Mouse (Mus musculus): ENCODE measurements around the gene Rpl11.
"Not testable (repeated sequence)": the region's sequence is repeated elsewhere in the genome, so short reads cannot be mapped to it uniquely, and the experiment has no call there.

The Rpl11 gene

DNA sequence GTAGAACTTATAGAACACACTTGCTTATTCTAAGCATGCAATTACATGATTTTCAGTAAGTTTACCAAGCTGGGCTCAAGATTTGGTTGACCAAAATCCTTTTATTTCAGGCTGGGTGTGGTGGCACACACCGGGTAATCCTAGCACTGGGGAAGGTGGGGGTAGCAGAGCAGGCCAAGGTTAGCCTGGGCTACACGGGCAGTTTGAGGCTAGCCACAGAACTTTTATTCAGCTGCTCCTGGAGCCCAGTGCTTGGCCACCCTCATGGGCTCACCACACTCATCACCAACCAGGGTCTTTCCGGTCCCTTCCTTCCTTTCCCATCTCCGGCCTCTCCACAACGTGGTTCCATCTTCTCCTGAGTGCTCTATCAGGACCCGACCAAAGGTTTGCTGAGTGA, 17.4 kb upstream of the Rpl11 start:
- DNase-seq (ENCODE audit: low spot score in 2 of 2) = no peak

DNA sequence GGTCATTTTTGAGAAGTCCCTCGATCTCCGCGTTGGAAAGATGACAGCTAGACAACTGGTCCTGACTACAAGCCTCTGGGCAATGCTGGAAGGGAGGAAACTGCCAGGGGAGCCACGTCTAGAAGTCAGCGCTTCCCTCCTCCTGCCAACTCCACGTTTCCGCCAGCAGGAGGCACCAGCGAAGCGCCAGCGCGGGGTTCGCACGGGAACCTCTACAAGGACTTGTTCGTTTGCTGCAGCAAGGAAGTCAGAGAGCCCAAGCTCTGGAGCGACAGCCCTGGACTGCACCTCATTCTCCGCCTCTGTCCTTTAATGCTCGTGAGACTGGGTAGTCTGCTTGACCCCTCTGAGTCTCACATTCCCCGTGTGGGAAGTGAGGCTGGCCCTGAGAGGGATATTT, 16.7 kb upstream of the Rpl11 start:
- DNase-seq (ENCODE audit: low spot score in 2 of 2) = peak; percentile 53 to 82

DNA sequence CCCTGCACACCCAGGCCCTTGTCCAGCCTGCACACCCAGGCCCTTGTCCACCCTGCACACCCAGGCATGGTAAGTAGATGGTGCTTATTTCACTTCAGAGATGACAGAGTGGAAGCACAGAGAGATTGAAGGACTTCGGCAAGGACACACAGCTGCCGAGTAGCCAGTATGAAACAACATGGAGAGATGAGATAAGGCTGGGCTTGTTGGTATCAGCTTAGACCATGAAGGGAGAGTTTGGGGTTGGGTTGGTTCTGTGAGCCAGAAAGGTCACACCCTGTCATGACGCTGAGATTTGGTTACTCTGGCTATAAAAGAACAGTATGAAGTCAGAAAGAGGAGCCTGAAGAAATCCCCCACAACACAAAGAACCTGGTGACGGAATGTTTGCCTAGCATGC, 16.1 kb upstream of the Rpl11 start:
- no peak for DNase-seq (ENCODE audit: low spot score in 2 of 2)

DNA sequence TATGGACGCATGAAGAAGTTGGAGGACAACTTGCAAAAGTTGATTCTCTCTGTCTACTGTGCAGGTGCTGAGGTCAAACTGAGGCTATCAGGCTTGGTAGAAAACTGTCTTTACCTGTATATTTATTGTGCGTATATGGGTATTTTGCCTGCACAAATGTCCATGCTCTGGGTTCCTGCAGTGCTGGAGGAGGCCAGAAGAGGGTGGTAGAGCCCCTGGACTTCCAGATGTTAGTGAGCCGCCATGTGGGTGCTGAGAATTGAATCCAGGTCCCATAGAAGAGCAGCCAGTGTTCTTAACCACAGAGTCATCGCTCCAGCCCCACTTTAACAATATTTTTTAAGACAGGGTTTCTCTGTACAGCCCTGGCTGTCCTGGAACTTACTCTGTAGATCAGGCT, 9.9 kb upstream of the Rpl11 start:
- DNase-seq (ENCODE audit: low spot score in 2 of 2) = no peak

DNA sequence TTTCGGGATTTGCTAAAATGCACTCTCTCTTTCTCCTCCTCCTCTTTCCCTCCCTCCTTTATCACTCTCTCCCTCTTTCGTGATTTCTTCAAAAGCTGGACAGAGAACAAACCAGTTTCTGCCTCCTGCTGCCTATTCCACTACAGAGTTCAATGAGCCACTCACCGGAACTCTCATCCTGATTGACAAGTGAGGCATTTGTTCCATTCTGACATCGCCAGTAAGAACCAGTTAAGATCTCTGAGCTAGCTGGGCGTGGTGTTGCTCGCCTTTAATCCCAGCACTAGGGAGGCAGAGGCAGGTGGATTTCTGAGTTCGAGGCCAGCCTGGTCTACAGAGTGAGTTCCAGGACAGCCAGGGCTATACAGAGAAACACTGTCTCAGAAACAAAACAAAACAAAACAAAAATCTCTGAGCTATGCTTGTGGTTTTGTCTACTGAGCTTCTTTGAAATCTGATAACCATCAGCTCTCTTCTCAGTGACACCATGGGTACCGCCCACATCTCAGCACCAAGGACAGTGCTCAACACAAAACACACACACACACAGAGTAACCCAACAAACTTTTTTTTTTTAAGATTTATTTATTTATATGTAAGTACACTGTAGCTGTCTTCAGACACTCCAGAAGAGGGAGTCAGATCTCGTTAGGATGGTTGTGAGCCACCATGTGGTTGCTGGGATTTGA, 6.7 kb upstream of the Rpl11 start:
- not testable (repeated sequence) for DNase-seq (ENCODE audit: low spot score in 2 of 2)

DNA sequence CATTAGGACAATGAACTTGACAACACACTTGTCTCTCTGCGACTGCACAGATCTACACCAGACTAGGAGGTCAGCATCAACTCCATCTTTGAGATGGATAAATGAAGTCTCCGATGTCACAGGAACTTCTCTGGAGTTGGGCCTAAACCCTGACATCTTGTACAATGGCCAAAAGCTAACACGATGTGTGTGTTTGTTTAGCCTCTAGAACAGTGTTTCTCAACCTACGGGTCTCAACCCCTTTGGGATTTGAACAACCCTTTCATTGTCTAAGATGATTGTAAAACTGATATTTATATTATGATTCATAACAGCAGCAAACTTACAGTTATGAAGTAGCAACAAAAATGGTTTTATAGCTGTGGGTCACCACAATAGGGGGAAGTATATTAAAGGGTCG, 4.7 kb upstream of the Rpl11 start:
- no peak for DNase-seq (ENCODE audit: low spot score in 2 of 2)

DNA sequence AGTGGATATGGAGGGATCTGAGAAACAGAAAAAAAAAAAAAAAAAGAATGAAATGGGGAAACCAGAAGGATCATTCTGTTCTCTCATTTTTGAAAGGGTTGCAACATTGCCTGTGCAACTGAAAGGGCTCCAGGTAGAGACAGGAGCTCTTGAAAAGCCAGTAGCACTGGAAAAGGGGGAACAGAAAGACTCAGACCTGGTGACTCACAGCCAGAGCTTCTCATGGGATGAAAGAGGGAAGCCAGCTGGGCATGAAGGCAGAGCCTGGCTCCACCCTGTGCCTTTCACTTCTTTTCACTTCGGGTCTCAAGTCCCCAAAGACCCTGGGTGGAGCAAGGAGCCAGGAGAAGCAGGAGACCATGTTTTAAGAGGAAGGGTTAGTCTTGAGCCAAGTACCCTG, 2.8 kb upstream of the Rpl11 start:
- DNase-seq (ENCODE audit: low spot score in 2 of 2) = no peak

DNA sequence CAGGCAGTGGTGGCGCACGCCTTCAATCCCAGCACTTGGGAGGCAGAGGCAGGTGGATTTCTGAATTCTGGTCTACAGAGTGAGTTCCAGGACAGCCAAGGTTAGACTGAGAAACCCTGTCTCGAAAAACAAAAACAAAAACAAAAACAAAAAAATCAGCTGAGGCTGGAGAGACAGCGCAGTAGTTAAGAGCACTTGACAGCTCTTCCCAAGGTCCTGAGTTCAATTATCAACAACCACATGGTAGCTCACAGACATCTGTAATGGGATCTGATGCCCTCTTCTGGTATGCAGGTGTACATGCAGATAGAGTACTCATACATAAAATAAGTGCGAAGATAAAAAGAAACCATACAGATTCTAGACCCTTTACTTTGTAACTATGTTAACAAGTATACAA, 615 bp upstream of the Rpl11 start:
- no peak for DNase-seq (ENCODE audit: low spot score in 2 of 2)

DNA sequence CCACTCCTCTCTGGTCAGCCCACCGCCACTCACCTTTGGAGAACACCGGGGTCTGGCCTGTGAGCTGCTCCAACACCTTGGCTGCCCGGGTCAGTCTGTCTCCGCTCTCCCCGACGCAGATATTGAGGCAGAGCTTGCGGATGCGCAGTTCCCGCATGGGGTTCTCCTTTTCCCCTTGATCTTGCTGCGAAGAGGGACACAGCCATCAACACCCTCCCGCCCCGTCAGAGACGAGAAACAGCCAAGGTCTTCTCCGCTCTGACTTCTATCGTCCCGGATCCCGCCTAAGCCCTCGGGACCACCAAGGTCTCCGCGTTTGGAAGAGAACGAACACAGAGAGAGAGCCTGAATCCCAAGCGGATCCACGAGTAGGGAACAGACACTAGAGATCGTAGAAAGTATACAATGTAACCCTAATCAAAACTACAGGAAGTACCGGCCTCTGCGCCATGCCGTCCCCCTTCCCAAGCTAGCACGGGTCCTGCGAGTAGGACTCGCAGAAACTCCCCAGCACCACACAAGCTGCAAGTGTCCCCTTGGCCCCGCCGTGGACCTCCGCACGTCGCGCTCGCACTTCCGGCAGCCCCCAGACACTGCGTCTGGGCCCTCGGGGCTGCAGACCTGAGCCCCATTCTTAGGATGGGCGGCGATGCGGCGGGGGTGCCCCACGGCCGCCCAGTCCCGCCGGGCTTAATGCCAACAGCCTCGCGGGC, 538 bp downstream of the Rpl11 start:
- no peak for DNase-seq (ENCODE audit: low spot score in 2 of 2)

DNA sequence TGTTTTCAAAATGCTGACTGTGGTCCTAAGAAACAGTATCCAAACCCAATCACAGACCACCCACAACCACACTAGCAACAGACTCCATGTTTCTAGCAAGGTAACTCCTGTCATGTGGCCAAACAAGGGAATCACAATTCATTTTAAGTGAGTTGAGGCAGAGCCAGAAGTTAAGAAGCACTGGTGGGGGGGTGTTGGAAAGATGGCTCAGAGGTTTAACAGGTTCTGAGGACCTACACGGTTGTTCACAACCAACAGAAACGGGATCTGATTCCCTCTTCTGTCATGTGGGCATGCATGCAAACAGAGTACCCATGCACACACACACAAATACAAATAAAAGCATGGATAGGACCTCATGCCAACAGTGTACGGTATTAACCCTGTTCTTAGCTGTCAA, 1.2 kb downstream of the Rpl11 start:
- no peak for DNase-seq (ENCODE audit: low spot score in 2 of 2)

DNA sequence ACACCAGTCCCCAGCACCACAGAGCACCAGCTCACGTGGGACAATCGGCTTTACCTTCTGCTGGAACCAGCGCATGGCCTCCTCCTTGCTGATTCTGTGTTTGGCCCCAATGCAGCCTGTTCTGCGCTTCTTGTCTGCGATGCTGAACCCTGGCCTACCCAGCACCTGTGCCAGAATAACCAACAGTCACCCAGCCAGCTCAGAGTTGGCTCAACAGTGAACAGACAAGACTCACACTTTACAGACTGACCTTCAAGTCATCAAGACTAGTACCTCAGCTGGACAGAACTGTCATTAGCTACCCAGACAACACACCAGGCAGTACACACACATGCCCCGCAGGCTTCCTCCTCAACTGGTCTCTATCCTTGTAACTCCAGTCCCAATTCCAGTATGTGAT, 3.0 kb downstream of the Rpl11 start:
- no peak for DNase-seq (ENCODE audit: low spot score in 2 of 2)

DNA sequence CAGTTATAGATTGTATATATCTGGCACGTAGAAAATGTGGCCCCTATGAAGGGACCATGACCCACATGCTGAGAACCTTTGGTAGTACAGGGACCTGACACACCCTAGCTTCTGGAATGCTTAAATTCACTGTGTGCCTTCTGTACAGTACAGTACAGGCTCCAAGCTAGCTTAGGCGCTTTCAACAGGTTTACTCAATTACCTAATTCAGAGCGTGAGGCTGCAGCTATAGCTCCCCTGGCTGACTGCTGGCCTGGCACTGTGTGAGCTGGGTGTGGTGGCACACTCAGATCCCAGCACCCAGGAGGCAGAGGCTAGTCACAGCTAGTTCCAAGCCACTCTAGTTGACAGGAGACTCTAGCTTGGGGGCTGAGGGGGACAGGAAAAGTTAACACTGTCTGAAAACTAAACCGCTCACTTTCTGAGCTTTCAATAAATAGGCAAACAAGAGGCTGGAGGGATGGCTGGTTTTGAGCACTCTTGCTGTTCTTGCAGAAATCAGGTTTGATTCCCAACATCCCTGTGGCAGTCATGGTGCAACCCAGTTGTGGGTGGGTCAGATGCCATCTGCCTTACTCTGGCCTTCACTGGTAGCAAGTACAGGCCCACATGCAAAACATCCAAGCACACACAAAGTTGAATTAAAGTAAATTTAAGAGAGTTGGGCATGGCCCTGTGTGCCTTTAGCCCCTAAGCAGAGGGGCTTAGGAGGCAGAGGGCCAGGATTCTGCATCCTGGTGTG, 4.8 kb downstream of the Rpl11 start:
- no peak for DNase-seq (ENCODE audit: low spot score in 2 of 2)

DNA sequence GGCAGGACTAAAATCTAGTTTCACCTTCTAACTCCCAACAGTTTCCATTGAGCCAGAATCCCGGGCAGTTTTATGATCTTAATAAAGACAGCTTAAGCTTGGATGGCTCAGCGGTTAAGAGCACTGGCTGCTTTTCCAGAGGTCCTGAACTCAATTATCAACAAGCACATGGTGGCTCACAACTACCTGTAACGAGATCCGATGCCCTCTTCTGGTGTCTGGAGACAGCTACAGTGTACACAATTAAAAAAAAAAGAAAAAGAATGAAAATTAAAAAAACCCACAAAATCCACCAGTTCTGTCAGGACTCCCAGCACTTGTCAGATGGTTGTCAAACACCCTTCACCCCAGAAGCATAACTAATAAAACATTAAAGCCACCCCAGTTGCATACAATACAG, 5.6 kb downstream of the Rpl11 start:
- DNase-seq (ENCODE audit: low spot score in 2 of 2) = no peak

DNA sequence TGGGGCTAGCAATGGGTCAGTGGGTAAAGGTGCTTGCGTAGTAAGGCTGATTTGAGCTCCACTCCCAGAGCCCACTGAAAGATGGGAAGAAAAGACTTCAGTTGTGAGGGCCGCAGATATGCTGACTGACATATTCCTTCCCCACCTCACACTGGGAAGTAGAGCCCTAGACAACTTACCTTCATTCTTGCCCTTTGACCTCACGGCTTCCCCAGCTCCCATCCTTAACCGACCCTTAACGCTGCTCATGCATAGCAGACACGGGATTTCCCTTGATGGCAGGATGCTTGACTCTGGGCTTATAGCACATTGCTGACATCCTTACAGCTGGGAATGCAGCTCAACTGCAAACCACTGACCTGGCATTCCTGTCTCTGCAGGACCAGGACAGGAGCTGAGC, 6.3 kb downstream of the Rpl11 start:
- no peak for DNase-seq (ENCODE audit: low spot score in 2 of 2)

DNA sequence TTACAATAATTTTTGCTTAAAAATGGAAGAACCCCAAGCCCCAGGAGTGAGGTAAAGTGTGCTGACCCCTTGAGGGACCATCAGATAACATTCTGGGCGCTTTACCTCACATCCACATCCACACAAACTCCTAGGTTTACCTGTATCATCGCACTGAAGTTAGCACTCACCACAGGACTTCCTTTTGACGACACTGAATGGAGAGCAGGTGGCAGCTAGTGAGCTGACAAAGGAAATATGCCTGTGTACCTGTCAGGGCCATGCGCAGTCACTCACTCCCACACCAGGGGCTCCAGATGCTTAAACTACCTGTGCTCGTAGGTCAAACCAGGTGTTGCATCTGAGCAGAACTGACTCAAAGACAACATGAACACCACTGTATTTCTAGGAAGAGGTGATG, 8.1 kb downstream of the Rpl11 start:
- no peak for DNase-seq (ENCODE audit: low spot score in 2 of 2)

DNA sequence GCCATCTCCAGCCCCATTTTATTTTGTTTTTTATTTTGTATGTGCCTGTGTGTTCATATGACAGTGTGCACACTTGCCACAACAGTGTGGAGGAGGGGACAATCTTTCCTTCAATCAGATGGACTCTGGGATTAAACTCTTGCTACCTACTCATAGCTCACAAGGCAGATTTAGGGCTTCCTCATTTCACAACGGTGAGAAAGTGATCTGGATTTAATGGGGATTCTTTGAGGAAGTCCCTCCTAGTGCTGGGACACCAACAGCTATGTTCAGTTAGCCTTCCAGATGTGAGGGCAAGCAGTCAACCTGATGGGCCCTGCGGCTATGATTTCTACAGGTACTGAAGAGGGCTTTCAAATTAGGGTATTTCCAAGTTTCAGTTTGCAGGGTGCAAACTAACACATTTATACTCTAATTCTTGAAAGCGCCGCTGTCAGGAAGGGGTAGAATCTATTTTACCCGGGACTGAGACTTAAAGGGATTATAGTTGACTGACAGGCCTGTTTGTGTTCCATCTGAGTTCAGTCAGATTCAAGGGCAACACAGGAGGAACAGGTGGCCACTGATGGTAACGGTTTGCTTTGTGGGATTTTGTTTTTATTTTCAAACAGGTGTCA, 9.3 kb downstream of the Rpl11 start:
- DNase-seq (ENCODE audit: low spot score in 2 of 2) = no peak

DNA sequence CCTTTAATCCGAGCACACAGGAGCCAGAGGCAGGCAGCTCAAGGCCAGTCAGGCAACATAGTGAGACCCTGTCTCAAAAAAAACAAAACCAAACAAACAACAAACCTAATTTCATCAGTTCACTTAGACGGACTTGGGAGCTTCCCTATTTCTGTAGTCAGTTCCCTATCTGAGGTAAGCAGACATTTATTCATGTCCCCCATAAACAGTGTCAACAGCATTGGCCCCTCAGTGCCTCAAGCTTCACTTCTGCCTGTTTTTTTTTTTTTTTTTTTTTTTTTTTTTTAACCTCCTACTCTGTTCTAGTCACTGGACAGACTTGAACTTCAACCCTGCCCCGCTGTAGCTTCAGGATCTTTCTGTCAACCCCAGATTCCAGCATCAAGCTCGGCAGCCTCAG, 18.1 kb downstream of the Rpl11 start:
- no peak for DNase-seq (ENCODE audit: low spot score in 2 of 2)

DNA sequence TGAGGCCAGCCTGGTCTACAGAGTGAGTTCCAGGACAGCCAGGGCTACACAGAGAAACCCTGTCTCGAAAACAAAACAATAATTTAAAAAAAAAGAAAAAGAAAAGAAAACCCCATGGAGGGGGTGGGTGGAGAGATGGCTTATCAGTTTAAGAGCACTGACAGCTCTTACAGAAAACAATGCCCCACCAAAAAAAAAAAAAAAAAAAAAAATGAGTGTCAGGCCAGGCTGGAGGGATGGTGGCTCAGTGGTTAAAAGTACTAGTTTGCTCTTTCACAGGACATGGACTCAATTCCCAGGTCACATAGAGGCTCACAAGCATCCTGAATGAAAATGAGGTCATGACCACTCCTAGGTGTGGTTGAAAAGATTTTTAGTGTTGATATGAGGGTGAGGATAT, 20.0 kb downstream of the Rpl11 start:
- no peak for DNase-seq (ENCODE audit: low spot score in 2 of 2)

DNA sequence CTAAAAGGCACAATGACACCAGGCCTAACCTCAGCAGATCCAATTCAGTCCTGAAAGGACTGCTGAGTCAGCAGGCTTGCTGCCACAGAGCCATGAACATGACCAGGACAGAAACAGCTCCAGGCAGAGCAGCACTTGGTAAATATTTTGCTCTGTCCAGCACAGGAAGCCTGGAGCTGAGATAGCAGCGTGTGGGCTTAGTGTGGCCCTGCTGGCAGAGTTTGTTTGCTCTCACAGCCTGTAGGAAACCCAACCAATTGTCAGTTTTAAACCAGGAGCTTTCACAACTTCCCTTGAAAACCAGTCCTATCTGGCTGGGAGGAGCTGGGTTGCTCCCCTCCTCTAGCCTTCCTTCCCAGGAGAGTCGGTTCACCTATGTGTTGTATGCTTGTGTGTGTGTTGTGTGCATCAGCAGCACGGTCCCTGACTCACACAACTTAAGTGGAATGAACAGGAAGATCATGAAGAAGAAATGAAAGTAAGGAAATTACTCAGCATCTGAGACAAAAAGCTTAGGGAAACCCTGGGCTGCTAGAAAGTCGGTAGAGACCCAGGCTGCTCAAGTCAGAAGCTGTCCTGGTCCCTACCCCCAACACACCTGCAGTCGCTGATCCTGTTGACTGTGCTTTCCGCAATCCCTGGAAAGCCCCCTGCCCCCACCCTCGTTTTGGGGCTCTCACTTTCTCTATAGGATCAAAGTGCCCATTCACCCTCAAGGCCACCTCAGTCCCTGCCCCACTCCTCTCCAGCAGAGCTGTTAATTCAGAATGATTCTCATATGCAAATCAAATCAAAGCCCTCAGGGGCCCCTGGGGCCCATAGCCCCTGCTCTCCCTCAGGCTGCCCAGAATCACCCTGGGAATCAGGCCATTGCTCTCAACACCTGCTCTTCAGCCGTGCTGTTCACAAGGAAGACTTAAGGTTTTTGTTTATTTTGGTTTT, 22.0 kb downstream of the Rpl11 start:
- DNase-seq (ENCODE audit: low spot score in 2 of 2) = no peak

DNA sequence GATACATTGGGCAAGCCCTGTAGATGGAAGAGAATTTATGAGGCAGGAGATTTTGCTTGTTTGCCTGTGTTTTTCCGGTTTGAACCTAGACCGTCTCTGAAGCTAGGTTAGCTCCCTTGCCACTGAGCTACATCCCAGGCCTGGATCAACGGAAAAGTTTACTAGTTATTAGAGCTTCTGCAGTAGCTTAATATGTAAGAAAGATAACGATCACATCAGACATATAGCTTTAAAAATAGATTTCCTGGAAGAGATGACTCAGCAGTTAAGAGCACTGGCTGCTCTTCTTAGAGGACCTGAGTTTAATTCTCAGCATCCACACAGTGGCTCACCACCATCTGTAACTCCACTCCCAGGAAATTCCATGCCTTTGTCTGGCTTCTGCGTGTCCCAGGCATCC, 24.5 kb downstream of the Rpl11 start:
- DNase-seq (ENCODE audit: low spot score in 2 of 2) = no peak

DNA sequence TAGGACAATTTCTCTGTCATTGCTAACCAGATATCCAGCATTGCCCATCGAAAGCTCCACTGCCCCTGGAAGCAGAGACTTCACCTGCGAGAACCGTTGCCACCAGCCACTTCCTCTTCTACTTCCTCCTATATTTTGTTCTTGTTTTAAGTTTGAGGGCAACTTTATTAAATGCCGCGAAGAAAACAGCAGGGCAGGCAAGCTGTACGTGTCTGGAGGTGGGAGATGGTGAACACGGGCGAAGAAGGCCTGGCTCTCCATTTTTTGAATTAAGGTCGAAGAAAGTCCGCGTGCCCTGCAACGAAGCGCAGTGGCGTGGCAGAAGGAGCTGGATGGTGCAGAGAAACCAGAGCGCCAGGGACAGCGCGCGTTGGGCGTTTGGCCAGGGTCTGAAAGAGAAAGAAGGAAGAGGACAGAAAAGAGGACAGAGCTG, 25.1 kb downstream of the Rpl11 start:
- DNase-seq (ENCODE audit: low spot score in 2 of 2) = peak in 1 of 2 experiments; percentile 51

Data from natural killer cell, adult 2 months (primary cell).